Mouse (Mus musculus) neural tube, embryonic 11.5 days (tissue): ENCODE data around the gene P3h1. TPM values are rescaled to one million over a fixed set of nuclear protein-coding genes. Genes with fewer than 3 reads are reported as not detected.

ENCODE experiments used
- ATAC-seq: fragments of 200-750 bp; cut with Nextera tagmentation; 2 replicates; pipeline ENCODE4 v1.8.0; 2017; ENCODE audit warnings: moderate number of reproducible peaks, mild to moderate bottlenecking, moderate TSS enrichment, moderate library complexity; ENCODE audit not compliant: insufficient read depth, low FRiP score, low TSS enrichment
- DNase-seq: peaks from one replicate; pipeline ENCODE4 v3.0.0-alpha.2; 2015; ENCODE audit warnings: low spot score
- H3K27ac ChIP-seq: fragments of 300-500 bp; sonication (generic); 2 replicates; pipeline ENCODE4 v1.5.1; 2014; ENCODE audit warnings: low read depth, mild to moderate bottlenecking, low read length
- H3K27me3 ChIP-seq: fragments of 300-500 bp; sonication (generic); 2 replicates; pipeline ENCODE4 v1.6.1; 2014; ENCODE audit warnings: mild to moderate bottlenecking, low read length, mixed read lengths; ENCODE audit not compliant: control insufficient read depth, insufficient read depth
- H3K36me3 ChIP-seq: fragments of 300-500 bp; sonication (generic); 2 replicates; pipeline ENCODE4 v1.6.1; 2014; ENCODE audit warnings: mild to moderate bottlenecking, low read length, moderate library complexity, mixed read lengths; ENCODE audit not compliant: control insufficient read depth, insufficient read depth
- H3K4me1 ChIP-seq: fragments of 300-500 bp; sonication (generic); 2 replicates; pipeline ENCODE4 v1.6.1; 2014; ENCODE audit warnings: low read length, mixed read lengths; ENCODE audit not compliant: control insufficient read depth, insufficient read depth
- H3K4me2 ChIP-seq: fragments of 300-500 bp; sonication (generic); 2 replicates; pipeline ENCODE4 v1.6.1; 2014; ENCODE audit warnings: low read depth, mild to moderate bottlenecking, moderate library complexity
- H3K4me3 ChIP-seq: fragments of 300-500 bp; sonication (generic); 2 replicates; pipeline ENCODE4 v1.5.1; 2014; ENCODE audit warnings: low read depth, low read length
- H3K9ac ChIP-seq: fragments of 300-500 bp; sonication (generic); 2 replicates; pipeline ENCODE4 v1.6.1; 2014; ENCODE audit warnings: mild to moderate bottlenecking, low read length
- H3K9me3 ChIP-seq: fragments of 300-500 bp; sonication (generic); 2 replicates; pipeline ENCODE4 v1.6.1; 2016; ENCODE audit warnings: low read length; ENCODE audit not compliant: control insufficient read depth
- WGBS: fragments of 180-500 bp; shearing (Covaris S2); extraction: QIAGEN DNeasy Blood & Tissue Kit; methylation state at CpG from one replicate; pipeline ENCODE4 v1.1.7; 2014; 5-methylcytosine and 5-hydroxymethylcytosine counted together
- polyA plus RNA-seq: library from polyadenylated mRNA; unstranded; fragments of >200 nt; fragmentation: Nextera tagmentation; extraction: Ambion mirVana; gene quantifications from 2 replicates; pipeline ENCODE4 v1.2.1, GENCODE M21; 2014

The P3h1 gene
- polyA plus RNA-seq, 1 experiment from 2014 or later: 21.3 TPM

DNA sequence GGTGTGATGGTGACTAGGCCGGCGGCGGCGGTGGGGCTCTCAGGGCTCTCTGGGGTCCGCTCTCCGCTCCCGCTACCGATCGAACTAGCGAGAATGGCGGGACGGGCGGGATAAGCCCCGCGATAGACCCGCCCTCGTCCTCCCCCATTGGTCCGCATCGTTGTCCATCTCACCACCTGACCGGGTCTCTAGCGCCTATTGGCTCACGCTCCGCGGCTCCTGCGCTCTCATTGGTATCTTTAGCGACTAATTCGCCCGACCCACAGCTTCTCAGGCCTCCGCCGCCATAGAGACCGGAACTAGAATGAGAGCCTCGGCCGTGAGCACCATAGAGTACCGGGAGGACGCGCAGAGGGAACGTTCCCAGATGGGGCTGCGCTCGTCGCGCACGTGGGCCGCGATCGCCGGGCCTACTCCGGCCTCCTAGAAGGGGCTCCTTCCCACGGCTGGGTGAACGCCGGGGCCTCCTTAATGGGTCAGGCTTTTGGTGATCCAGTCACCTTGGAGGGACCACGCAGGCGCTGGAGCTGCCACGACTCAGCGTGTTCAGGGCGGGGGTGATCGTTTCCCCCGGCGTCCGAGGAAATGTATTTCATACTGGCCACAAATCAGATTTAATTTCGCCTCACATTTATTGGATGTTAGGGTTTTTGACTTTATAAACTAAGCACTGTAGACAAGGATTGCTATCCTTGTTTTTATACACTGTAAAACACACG lies 61.9 kb downstream of the P3h1 start, which contains the start of gene Ybx1:
Gene Ybx1, minus strand, starts transcription at position 190 of the 719 bp plus-strand sequence.
- Histone ChIP-seq H3K9me3 (no peaks in the 10 kb centered on the region), H3K36me3 (no peaks in the 10 kb centered on the region), H3K27ac (peak within 1 kb of the TSS; percentile 86), H3K27me3 (no peaks in the 10 kb centered on the region), H3K9ac (peak within 1 kb of the TSS; percentile 91), H3K4me1 (peaks cover 14% of the 10 kb centered on the region), H3K4me3 (peak within 1 kb of the TSS; percentile 99), H3K4me2 (peak within 1 kb of the TSS; percentile 88)
- WGBS: under 1% methylated on average over 61 of the region's 61 CpGs
- ATAC-seq (peak; percentile 100), DNase-seq (peak; percentile 98)

DNA sequence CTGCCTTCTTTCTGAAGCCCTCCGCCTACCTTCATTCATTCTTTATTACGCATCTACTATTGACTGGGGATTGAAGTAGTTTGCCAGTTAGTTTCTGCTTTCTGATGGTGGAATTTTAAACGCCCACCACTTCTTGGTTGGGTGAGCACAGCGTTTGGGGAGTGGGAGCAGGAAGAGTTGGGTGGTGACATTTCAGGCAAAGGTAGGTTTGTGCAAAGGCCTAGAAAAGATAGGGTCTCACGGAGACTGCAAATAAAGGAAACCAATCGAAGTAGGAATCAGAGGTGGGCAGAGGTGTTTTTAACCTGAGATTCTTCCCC lies 62.4 kb downstream of the P3h1 start:
- Histone ChIP-seq H3K4me3 (peak overlapping the region; percentile 99), H3K4me2 (peak overlapping the region; percentile 66), H3K36me3 (no peaks in the 10 kb centered on the region), H3K27ac (peak overlapping the region; percentile 86), H3K27me3 (no peaks in the 10 kb centered on the region), H3K9ac (peak overlapping the region; percentile 78), H3K9me3 (no peaks in the 10 kb centered on the region), H3K4me1 (peaks cover 14% of the 10 kb centered on the region)
- ATAC-seq (no peak), DNase-seq (no peak)
- 11% methylated on average over 6 of the region's 6 CpGs for WGBS

DNA sequence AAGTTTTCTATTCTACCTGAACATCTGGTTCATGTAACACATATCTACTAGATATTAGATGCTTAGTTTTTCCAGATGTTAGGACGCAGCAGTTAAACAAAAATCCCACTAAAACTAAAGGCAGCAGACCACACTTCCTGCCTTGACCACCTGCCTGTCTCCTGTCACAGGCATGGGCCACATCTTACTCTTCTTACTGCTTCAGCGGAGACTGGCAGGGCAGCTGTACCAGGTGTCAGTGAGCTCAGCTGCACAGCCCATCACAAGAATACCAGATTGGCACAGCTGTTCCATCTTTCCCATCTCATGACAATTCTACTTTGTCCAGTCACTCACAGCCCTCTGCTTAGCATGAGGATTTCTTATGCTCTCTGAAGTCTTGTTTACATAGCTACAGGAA lies 64.6 kb downstream of the P3h1 start:
- Histone ChIP-seq H3K4me1 (peaks cover 7% of the 10 kb centered on the region), H3K27me3 (no peaks in the 10 kb centered on the region), H3K4me3 (no peak overlapping the region), H3K9ac (no peak overlapping the region), H3K27ac (no peak overlapping the region), H3K36me3 (no peaks in the 10 kb centered on the region), H3K9me3 (no peaks in the 10 kb centered on the region), H3K4me2 (no peak overlapping the region)
- 79% methylated on average over 2 of the region's 2 CpGs for WGBS
- ATAC-seq: no peak
- DNase-seq: no peak

Other genes with a start within 250 kb of the P3h1 start
- gene Slc2a1, start 124.2 kb upstream of the P3h1 start, polyA plus RNA-seq: 151 and 162 TPM in 2 replicates
- gene Zfp691, start 58.7 kb upstream of the P3h1 start, polyA plus RNA-seq: 9.7 and 11.4 TPM in 2 replicates
- 6.4 and 8.2 TPM in 2 replicates for gene Ermap, start 42.9 kb upstream of the P3h1 start, polyA plus RNA-seq
- gene Svbp, start 37.6 kb upstream of the P3h1 start, polyA plus RNA-seq: 172 and 179 TPM in 2 replicates
- gene Tmem269, start 14.7 kb upstream of the P3h1 start, polyA plus RNA-seq: not detected in 2 replicates
- 40.5 and 44.1 TPM in 2 replicates for gene AU022252, start 203 bp upstream of the P3h1 start, polyA plus RNA-seq
- gene Cldn19, start 22.5 kb downstream of the P3h1 start, polyA plus RNA-seq: 0.19 TPM in 1 of 2 replicates, not detected in the other
- gene Ybx1, start 61.7 kb downstream of the P3h1 start, polyA plus RNA-seq: 1,250 and 1,284 TPM in 2 replicates
- gene Ppih, start 87.6 kb downstream of the P3h1 start, polyA plus RNA-seq: 106 and 111 TPM in 2 replicates
- 10.6 and 13.3 TPM in 2 replicates for gene Ccdc30, start 182.6 kb downstream of the P3h1 start, polyA plus RNA-seq
- gene Ppcs, start 189.5 kb downstream of the P3h1 start, polyA plus RNA-seq: 25.0 and 25.5 TPM in 2 replicates
- gene Zmynd12, start 189.9 kb downstream of the P3h1 start, polyA plus RNA-seq: not detected in 2 replicates